Mouse (Mus musculus) effector memory CD4-positive, alpha-beta T cell, adult 7 months (primary cell): ENCODE measurements around the gene Spc24. TPM values are rescaled to one million over a fixed set of nuclear protein-coding genes. Genes with fewer than 3 reads are reported as not detected.

Source experiments
- polyA plus RNA-seq: library from polyadenylated mRNA; unstranded; fragments of 100-300 nt; shearing (Covaris generic); gene quantifications from one replicate; pipeline ENCODE4 v1.2.1, GENCODE M21; 2017

Spc24 gene
- polyA plus RNA-seq: 1.4 TPM

DNA sequence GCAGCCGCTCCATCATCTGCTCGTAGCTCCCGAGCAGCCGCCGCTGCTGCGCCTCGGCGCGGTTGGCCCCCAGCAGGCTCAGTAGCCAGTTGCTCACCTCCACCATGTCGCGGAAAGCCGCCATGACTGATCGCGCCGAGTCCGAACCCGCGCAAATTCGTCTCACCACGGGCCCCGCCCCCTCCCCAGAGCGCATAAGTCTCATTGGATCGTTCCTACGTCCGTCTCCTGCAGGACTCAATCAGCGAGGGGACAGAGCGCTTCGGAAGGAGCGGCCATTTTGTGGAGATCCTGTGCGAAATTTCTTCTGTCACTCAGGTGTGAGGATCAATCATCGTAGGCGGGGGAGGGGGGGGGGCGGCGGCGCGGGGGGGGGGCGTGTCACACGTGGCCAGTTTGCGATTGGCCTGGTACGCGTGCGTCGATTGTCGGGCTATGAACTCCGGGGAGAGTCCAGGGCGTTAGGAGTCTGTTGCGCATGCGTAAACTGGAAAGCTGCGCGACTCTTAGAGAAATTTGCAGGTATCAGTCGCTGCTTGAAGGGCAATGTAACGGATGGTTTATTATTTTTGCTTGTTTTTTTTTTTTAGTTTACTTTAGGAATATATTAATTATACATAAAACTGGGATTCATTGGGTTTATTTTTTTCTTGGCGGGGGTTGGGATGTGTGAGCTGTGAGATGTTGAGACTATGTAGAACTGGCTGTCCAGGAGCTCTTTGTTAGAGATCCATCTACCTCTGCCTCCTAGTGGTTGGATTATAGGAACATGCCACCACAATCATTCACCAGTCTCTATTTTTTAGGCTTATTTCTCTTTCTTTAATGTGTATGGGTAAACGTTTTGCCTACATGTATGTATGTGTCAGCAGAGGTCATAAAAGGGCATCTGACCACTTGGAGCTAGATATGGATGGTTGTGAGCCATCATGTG is at the start of gene Spc24:
TSS of gene Spc24 (minus strand) at position 149 of the 934 bp plus-strand sequence.

GRCm38 (mm10) chr9:21798345-21799009 is 38.4 kb upstream of the Spc24 start, which contains the start of gene Kank2:
TSS of gene Kank2 (minus strand) at chr9:21798744.

GRCm38 (mm10) chr9:21723377-21724146 is 36.5 kb downstream of the Spc24 start, which contains the start of gene Ldlr:
TSS of gene Ldlr (plus strand) at chr9:21723483.

Other genes with a start within 250 kb of the Spc24 start
- 46.1 TPM for gene AB124611, start 234.1 kb downstream of the Spc24 start, polyA plus RNA-seq
- 38.3 TPM for gene Carm1, start 213.4 kb downstream of the Spc24 start, polyA plus RNA-seq
- gene Timm29, start 167.6 kb downstream of the Spc24 start, polyA plus RNA-seq: 15.9 TPM
- 14.0 TPM for gene Yipf2, start 167.5 kb downstream of the Spc24 start, polyA plus RNA-seq
- gene Smarca4, start 144.1 kb downstream of the Spc24 start, polyA plus RNA-seq: 51.4 TPM
- 31.9 TPM for gene Ldlr, start 36.8 kb downstream of the Spc24 start, polyA plus RNA-seq
- 0.15 TPM for gene Kank2, start 38.4 kb upstream of the Spc24 start, polyA plus RNA-seq
- 0.45 TPM for gene Angptl8, start 75.2 kb upstream of the Spc24 start, polyA plus RNA-seq
- 5.8 TPM for gene Dock6, start 92.3 kb upstream of the Spc24 start, polyA plus RNA-seq
- gene Rab3d, start 157.9 kb upstream of the Spc24 start, polyA plus RNA-seq: 9.4 TPM
- gene Ccdc159, start 167.2 kb upstream of the Spc24 start, polyA plus RNA-seq: 0.54 TPM
- 0.51 TPM for gene Tmem205, start 167.3 kb upstream of the Spc24 start, polyA plus RNA-seq
- 2.8 TPM for gene Plppr2, start 176.7 kb upstream of the Spc24 start, polyA plus RNA-seq
- gene Swsap1, start 195.5 kb upstream of the Spc24 start, polyA plus RNA-seq: 5.5 TPM
- not detected for gene Epor, start 203.2 kb upstream of the Spc24 start, polyA plus RNA-seq
- gene Rgl3, start 229.1 kb upstream of the Spc24 start, polyA plus RNA-seq: not detected
- not detected for gene Ccdc151, start 242.3 kb upstream of the Spc24 start, polyA plus RNA-seq
- gene Prkcsh, start 242.5 kb upstream of the Spc24 start, polyA plus RNA-seq: 58.9 TPM